Mouse (Mus musculus) embryonic fibroblast, embryonic 13.5 days (primary cell): ENCODE measurements around the gene Pdxp.

Experiments
- CTCF ChIP-seq: IDR thresholded peaks from 2 replicates; pipeline ENCODE4 v1.5.1; 2011; ENCODE audit warnings: mild to moderate bottlenecking, control low read depth, low read length, moderate library complexity, borderline replicate concordance; ENCODE audit not compliant: insufficient read depth
- POLR2A ChIP-seq: IDR thresholded peaks from 2 replicates; pipeline ENCODE4 v1.6.1; 2011; ENCODE audit warnings: low read depth, mild to moderate bottlenecking, control low read depth, low read length, moderate library complexity

DNA sequence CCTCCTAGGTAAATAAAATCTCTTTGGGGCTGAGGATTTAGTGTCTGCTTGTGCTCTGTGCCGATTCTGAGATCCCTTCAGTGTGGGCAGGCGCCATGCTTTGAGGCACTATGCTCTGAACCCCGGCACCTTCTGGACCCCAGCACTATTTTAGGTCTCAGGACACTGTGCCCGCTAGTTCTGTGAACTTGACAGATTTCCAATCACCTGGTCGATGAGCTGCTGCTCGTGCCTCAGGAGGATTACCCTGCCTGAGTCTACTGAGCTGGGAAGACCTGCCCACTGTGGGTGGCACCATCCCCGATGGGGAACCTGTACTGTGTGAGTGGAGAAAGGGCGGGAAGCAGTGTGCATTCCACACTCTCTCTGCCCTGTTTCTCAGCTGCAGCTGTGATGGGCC is 38.7 kb upstream of the Pdxp start:
- no peak for TF ChIP-seq CTCF
- TF ChIP-seq POLR2A = no peak
